Mouse (Mus musculus): ENCODE measurements around the gene Tigar.

- TF ChIP-seq CTCF (IDR thresholded peaks at IDR 0.05; ENCODE audit: low read depth, low read length) (no peak), GATA1 (IDR thresholded peaks at IDR 0.05; ENCODE audit: borderline replicate concordance, low read length) (no peak), TAL1 (conservative IDR thresholded peaks at IDR 0.05; ENCODE audit: low read depth, low read length) (no peak), GATA2 (IDR thresholded peaks at IDR 0.05; ENCODE audit: borderline replicate concordance, low read depth, low read length) (no peak)
Measured at GRCm38 (mm10) chr6:127107413-127107812, 1.9 kb downstream of the Tigar start.
